Mouse (Mus musculus) liver, embryonic 16.5 days (tissue): ENCODE results near the gene Rbm26. TPM values are rescaled to one million over a fixed set of nuclear protein-coding genes. Genes with fewer than 3 reads are reported as not detected.

Source experiments
- ATAC-seq: fragments of 200-750 bp; cut with Nextera tagmentation; 2 replicates; pipeline ENCODE4 v1.8.0; 2017; ENCODE audit warnings: low read depth, mild to moderate bottlenecking, moderate number of reproducible peaks, moderate library complexity
- H3K27ac ChIP-seq: fragments of 300-500 bp; sonication (generic); 2 replicates; pipeline ENCODE4 v1.5.1; 2014; ENCODE audit warnings: mild to moderate bottlenecking, low read length
- H3K27me3 ChIP-seq: fragments of 300-500 bp; sonication (generic); 2 replicates; pipeline ENCODE4 v1.6.1; 2014; ENCODE audit warnings: low read depth, low read length, mixed read lengths; ENCODE audit not compliant: control insufficient read depth, insufficient read depth
- H3K36me3 ChIP-seq: fragments of 300-500 bp; sonication (generic); 2 replicates; pipeline ENCODE4 v1.6.1; 2014; ENCODE audit warnings: mild to moderate bottlenecking; ENCODE audit not compliant: control insufficient read depth, insufficient read depth
- H3K4me1 ChIP-seq: fragments of 300-500 bp; sonication (generic); 2 replicates; pipeline ENCODE4 v1.6.1; 2014; ENCODE audit warnings: low read depth, low read length, mixed read lengths; ENCODE audit not compliant: control insufficient read depth
- H3K4me2 ChIP-seq: fragments of 300-500 bp; sonication (generic); 2 replicates; pipeline ENCODE4 v1.6.1; 2014; ENCODE audit warnings: low read depth, low read length, mixed read lengths
- H3K4me3 ChIP-seq: fragments of 300-500 bp; sonication (generic); 2 replicates; pipeline ENCODE4 v1.5.1; 2014; ENCODE audit warnings: low read depth, mild to moderate bottlenecking, low read length
- H3K9ac ChIP-seq: fragments of 300-500 bp; sonication (generic); 2 replicates; pipeline ENCODE4 v1.6.1; 2014; ENCODE audit warnings: low read depth, low read length
- H3K9me3 ChIP-seq: fragments of 300-500 bp; sonication (generic); replicated peaks from 2 replicates; pipeline ENCODE4 v1.6.1; 2016; ENCODE audit warnings: low read length; ENCODE audit not compliant: control insufficient read depth
- WGBS: fragments of 180-500 bp; shearing (Covaris S2); extraction: QIAGEN DNeasy Blood & Tissue Kit; methylation state at CpG from one replicate; pipeline ENCODE4 v1.1.7; 2014; ENCODE audit not compliant: insufficient replicate concordance; 5-methylcytosine and 5-hydroxymethylcytosine counted together
- polyA plus RNA-seq: library from polyadenylated mRNA; unstranded; fragments of >200 nt; fragmentation: Nextera tagmentation; extraction: Ambion mirVana; gene quantifications from 2 replicates; pipeline ENCODE4 v1.2.1, GENCODE M21; 2015

The Rbm26 gene
- polyA plus RNA-seq, result 6.9 and 7.2 TPM in 2 replicates

DNA sequence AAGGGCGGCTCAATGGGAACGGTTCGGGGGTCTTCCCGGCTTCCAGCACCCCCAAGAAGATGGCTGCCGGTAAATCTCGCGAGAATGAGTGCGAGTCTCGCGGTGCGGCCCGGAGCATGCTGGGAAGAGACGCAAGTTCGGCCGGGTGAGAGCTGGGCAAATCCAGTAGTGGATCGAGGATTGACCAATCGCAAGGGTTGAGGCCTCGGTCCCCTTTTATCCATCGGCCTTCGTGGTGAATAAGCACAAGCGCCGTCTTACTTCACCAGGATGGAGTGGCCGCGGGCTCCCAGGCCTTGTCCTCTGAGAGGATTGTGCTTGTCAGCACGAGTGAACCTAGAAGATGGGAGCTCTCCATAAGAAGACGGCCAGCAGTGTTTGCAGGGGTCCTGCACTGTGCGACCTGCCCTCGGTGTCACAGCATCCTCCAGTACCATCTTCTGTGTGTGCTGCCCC lies at the start of gene Rbm26:
Rbm26 (minus strand) TSS at position 90 of the 456 bp plus-strand sequence.
- Histone ChIP-seq H3K9ac (peak within 1 kb of the TSS; percentile 95), H3K36me3 (no peaks in the 10 kb centered on the region), H3K9me3 (no peaks in the 10 kb centered on the region), H3K4me3 (peak within 1 kb of the TSS; percentile 98), H3K4me1 (peaks cover 15% of the 10 kb centered on the region), H3K27ac (peak within 1 kb of the TSS; percentile 89), H3K4me2 (peak within 1 kb of the TSS; percentile 91), H3K27me3 (no peaks in the 10 kb centered on the region)
- ATAC-seq, result peak; percentile 95
- WGBS, result under 1% methylated on average over 28 of the region's 28 CpGs

DNA sequence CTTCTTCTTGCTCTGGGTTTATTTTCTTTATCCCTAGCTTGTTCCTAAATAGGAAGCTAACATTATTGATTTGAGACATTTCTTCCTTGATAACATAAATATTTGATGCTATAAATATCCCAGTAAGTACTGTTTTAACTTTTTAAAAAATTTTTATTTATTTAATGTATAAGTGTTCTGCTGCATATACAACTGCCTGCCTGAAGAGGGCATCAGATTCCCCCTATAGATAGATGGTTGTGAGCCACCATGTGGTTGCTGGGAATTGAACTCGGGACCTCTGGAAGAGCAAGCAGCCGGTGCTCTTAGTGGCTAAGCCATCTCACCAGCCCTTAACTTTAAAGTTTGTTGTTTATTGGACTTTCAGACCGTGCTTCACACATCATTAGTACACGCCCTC lies 48.7 kb upstream of the Rbm26 start:
- ATAC-seq, result no peak
- H3K4me3 ChIP-seq, result no peak overlapping the region

GRCm38 (mm10) chr14:105222240-105222639 lies 45.1 kb upstream of the Rbm26 start:
- ATAC-seq, result no peak
- no peaks in the 10 kb centered on the region for H3K27me3 ChIP-seq
- H3K36me3 ChIP-seq, result no peaks in the 10 kb centered on the region
- no peaks in the 10 kb centered on the region for H3K9me3 ChIP-seq
- H3K4me3 ChIP-seq, result no peak overlapping the region
- no peak overlapping the region for H3K4me2 ChIP-seq
- 57% methylated on average over 4 of the region's 4 CpGs for WGBS
- H3K9ac ChIP-seq, result no peak overlapping the region
- no peaks in the 10 kb centered on the region for H3K4me1 ChIP-seq
- no peak overlapping the region for H3K27ac ChIP-seq

More for the DNA sequence above, 48.7 kb upstream of the Rbm26 start:
- no peak overlapping the region for H3K4me2 ChIP-seq
- H3K36me3 ChIP-seq, result no peaks in the 10 kb centered on the region
- no peak overlapping the region for H3K27ac ChIP-seq
- no peaks in the 10 kb centered on the region for H3K4me1 ChIP-seq
- 67% methylated on average over 4 of the region's 4 CpGs for WGBS
- no peaks in the 10 kb centered on the region for H3K27me3 ChIP-seq
- no peak overlapping the region for H3K9ac ChIP-seq
- H3K9me3 ChIP-seq, result no peaks in the 10 kb centered on the region

DNA sequence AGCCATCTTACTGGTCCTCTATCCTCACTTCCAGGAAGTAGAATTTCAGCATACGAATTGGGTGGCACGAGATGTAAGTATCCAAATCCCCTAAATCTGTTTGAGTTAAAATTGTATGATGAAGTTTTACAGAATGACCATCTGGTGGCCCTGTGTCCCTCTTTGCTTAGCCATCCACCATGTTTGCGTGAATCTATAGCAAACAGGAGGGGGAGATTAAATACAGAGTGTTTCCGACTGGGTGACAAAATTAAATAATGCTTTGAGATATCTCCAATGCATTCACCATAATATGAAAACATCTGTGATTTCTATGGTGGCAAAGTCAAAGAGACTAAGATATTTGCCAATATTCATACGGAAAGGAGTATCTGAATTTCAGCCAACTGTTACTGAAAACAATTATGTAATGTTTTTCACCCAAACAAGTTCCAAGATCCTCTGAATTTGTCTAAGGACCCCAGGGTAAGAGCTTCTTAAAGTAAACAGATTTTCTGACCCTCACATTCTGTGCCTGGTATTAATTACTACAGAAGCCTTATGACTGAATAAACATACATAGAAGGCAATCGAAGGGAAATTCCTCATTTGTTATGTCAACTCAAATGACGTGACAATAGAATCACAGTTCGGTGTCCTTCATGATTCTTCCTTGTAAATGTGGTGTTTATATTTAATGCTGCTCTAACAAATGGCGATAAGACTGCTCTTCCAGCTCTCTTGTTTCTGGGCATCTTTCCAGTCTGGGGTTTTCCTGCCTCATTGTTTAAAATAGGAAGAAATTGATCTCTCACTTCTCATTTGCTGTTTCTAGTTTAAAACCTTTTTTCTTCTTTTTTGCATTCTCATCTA lies 42.6 kb upstream of the Rbm26 start:
- no peak overlapping the region for H3K9ac ChIP-seq
- no peak overlapping the region for H3K4me2 ChIP-seq
- no peaks in the 10 kb centered on the region for H3K27me3 ChIP-seq
- no peaks in the 10 kb centered on the region for H3K36me3 ChIP-seq
- H3K9me3 ChIP-seq, result no peaks in the 10 kb centered on the region
- ATAC-seq, result no peak
- no peaks in the 10 kb centered on the region for H3K4me1 ChIP-seq
- no peak overlapping the region for H3K27ac ChIP-seq
- H3K4me3 ChIP-seq, result no peak overlapping the region
- WGBS, result 65% methylated on average over 9 of the region's 9 CpGs

- Histone ChIP-seq H3K9me3 (no peaks in the 10 kb centered on the region), H3K27ac (no peak overlapping the region), H3K27me3 (no peaks in the 10 kb centered on the region), H3K9ac (no peak overlapping the region), H3K4me3 (no peak overlapping the region), H3K36me3 (no peaks in the 10 kb centered on the region), H3K4me2 (no peak overlapping the region), H3K4me1 (no peaks in the 10 kb centered on the region)
- no peak for ATAC-seq
- WGBS, result 43% methylated on average over 5 of the region's 5 CpGs
Observed at GRCm38 (mm10) chr14:105198401-105198800, 21.3 kb upstream of the Rbm26 start.

DNA sequence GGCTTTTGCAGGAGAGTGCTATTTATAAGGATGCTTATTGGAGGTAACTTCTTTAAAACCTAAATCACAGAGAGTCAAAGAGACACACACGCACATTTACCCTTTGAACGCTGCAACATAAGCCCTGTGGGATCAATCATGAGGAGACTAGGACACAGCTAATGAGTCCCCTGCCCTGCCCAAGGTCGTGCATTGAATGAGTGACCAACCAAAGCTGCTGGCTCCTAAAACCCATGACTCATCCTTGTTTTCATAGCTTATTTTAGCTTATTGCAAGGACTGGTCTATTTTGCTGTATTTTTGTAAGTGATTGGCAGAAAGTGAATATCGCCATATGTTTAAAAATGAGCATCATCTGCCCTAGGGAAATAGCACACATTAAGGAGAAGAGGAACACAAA lies 17.6 kb upstream of the Rbm26 start:
- H3K27ac ChIP-seq, result no peak overlapping the region
- no peak overlapping the region for H3K4me2 ChIP-seq
- no peak overlapping the region for H3K4me3 ChIP-seq
- 67% methylated on average over 4 of the region's 4 CpGs for WGBS
- ATAC-seq, result no peak
- H3K36me3 ChIP-seq, result no peaks in the 10 kb centered on the region
- H3K4me1 ChIP-seq, result no peaks in the 10 kb centered on the region
- H3K9me3 ChIP-seq, result no peaks in the 10 kb centered on the region
- no peaks in the 10 kb centered on the region for H3K27me3 ChIP-seq
- H3K9ac ChIP-seq, result no peak overlapping the region

GRCm38 (mm10) chr14:105184866-105185265 lies 7.7 kb upstream of the Rbm26 start:
- no peaks in the 10 kb centered on the region for H3K4me1 ChIP-seq
- H3K9ac ChIP-seq, result no peak overlapping the region
- no peaks in the 10 kb centered on the region for H3K27me3 ChIP-seq
- H3K27ac ChIP-seq, result no peak overlapping the region
- no peaks in the 10 kb centered on the region for H3K36me3 ChIP-seq
- no peak overlapping the region for H3K4me2 ChIP-seq
- H3K9me3 ChIP-seq, result no peaks in the 10 kb centered on the region
- no peak for ATAC-seq
- 31% methylated on average over 3 of the region's 3 CpGs for WGBS
- no peak overlapping the region for H3K4me3 ChIP-seq

DNA sequence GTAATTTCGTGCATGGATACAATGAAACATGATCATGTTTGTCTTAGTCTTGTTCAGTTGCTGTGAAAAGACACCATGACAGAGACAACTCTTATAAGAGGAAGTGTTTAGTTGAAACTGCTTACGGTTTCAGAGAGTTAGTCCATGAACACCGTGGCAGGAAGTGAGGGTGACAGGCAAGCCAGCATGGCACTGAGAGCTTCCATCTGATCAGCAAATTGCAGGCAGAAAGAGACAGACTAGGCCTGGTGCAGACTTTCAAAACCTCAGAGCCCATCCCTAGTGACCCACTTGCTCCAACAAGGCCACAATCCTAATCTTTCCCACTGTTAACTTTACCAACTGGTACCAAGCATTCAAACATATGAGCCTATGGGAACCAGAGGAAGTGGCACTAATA lies 5.7 kb upstream of the Rbm26 start:
- no peak for ATAC-seq
- WGBS, result 38% methylated on average over 3 of the region's 3 CpGs

DNA sequence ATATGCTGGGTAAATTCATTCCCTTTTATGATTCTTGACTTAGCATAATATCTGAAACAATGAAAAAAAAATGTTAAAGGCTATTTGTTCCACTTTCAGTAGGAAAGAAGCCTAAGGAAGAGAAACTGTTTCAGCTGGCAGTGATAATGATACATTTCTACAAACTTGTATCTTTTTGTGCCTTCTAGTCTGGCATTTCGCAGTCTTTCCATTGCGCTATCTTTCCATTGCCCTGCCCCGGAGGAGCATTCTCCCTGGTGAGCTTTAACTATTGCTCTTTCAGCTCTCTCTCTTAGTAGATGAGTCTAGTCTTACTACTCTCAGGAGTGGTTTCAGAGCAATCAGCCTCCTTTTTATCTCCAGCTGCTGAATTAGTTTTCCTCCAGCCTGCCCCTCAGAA lies 2.6 kb upstream of the Rbm26 start:
- H3K9ac ChIP-seq, result no peak overlapping the region
- no peaks in the 10 kb centered on the region for H3K9me3 ChIP-seq
- H3K27ac ChIP-seq, result no peak overlapping the region
- H3K4me2 ChIP-seq, result no peak overlapping the region
- no peaks in the 10 kb centered on the region for H3K27me3 ChIP-seq
- H3K36me3 ChIP-seq, result no peaks in the 10 kb centered on the region
- H3K4me3 ChIP-seq, result no peak overlapping the region
- no peak for ATAC-seq
- 89% methylated on average over 3 of the region's 3 CpGs for WGBS
- peaks cover 10% of the 10 kb centered on the region for H3K4me1 ChIP-seq

More for the DNA sequence above, 5.7 kb upstream of the Rbm26 start:
- Histone ChIP-seq H3K36me3 (no peaks in the 10 kb centered on the region), H3K9me3 (no peaks in the 10 kb centered on the region), H3K27me3 (no peaks in the 10 kb centered on the region), H3K4me3 (no peak overlapping the region), H3K4me2 (no peak overlapping the region), H3K9ac (no peak overlapping the region), H3K4me1 (no peaks in the 10 kb centered on the region), H3K27ac (no peak overlapping the region)
